Mouse (Mus musculus) thymus, adult 2 months (tissue): ENCODE measurements around the gene Hs6st2.

Experiments used
- CTCF ChIP-seq: fragments of 200-500 bp; IDR thresholded peaks from 2 replicates; pipeline ENCODE4 v1.5.1; 2012; ENCODE audit warnings: mild to moderate bottlenecking, control low read depth, low read length, moderate library complexity, borderline replicate concordance; ENCODE audit not compliant: control insufficient read depth, poor library complexity, insufficient read depth; ENCODE audit errors: extremely low read depth
- POLR2A ChIP-seq: fragments of 200-500 bp; IDR thresholded peaks from 2 replicates; pipeline ENCODE4 v1.6.1; 2012; ENCODE audit warnings: mild to moderate bottlenecking, low read length, control low read depth, moderate library complexity; ENCODE audit not compliant: control insufficient read depth, poor library complexity, insufficient read depth; ENCODE audit errors: extremely low read depth

- TF ChIP-seq CTCF = no peak
- no peak for TF ChIP-seq POLR2A
Measured at GRCm38 (mm10) chrX:51686048-51686949, 4.6 kb upstream of the Hs6st2 start.
